Mouse (Mus musculus) midbrain, embryonic 15.5 days (tissue): ENCODE measurements around the gene Gm16430. TPM values are rescaled to one million over a fixed set of nuclear protein-coding genes. Genes with fewer than 3 reads are reported as not detected.
"Not testable (repeated sequence)": the region's sequence is repeated elsewhere in the genome, so short reads cannot be mapped to it uniquely, and the experiment has no call there.

Source experiments
- ATAC-seq: fragments of 200-750 bp; cut with Nextera tagmentation; replicated peaks from 2 replicates; pipeline ENCODE4 v1.8.0; 2017; ENCODE audit warnings: moderate TSS enrichment
- H3K27ac ChIP-seq: fragments of 300-500 bp; sonication (generic); 2 replicates; pipeline ENCODE4 v1.5.1; 2015; ENCODE audit warnings: mild to moderate bottlenecking, inconsistent platforms
- H3K27me3 ChIP-seq: fragments of 300-500 bp; sonication (generic); replicated peaks from 2 replicates; pipeline ENCODE4 v1.6.1; 2015; ENCODE audit warnings: inconsistent platforms
- H3K36me3 ChIP-seq: fragments of 300-500 bp; sonication (generic); replicated peaks from 2 replicates; pipeline ENCODE4 v1.6.1; 2015; ENCODE audit warnings: inconsistent platforms
- H3K4me1 ChIP-seq: fragments of 300-500 bp; sonication (generic); 2 replicates; pipeline ENCODE4 v1.6.1; 2015; ENCODE audit warnings: inconsistent platforms
- H3K4me2 ChIP-seq: fragments of 300-500 bp; sonication (generic); 2 replicates; pipeline ENCODE4 v1.6.1; 2015; ENCODE audit warnings: inconsistent platforms, mild to moderate bottlenecking, moderate library complexity
- H3K4me3 ChIP-seq: fragments of 300-500 bp; sonication (generic); 2 replicates; pipeline ENCODE4 v1.5.1; 2015; ENCODE audit warnings: mild to moderate bottlenecking, inconsistent platforms
- H3K9ac ChIP-seq: fragments of 300-500 bp; sonication (generic); 2 replicates; pipeline ENCODE4 v1.6.1; 2015; ENCODE audit warnings: mild to moderate bottlenecking, inconsistent platforms
- H3K9me3 ChIP-seq: fragments of 300-500 bp; sonication (generic); 2 replicates; pipeline ENCODE4 v1.6.1; 2016; ENCODE audit warnings: inconsistent platforms
- WGBS: fragments of 180-500 bp; shearing (Covaris S2); methylation state at CpG from one replicate; pipeline ENCODE4 v1.1.7; 2015; ENCODE audit warnings: mixed read lengths; 5-methylcytosine and 5-hydroxymethylcytosine counted together
- polyA plus RNA-seq: library from polyadenylated mRNA; unstranded; fragments of >200 nt; fragmentation: Nextera tagmentation; extraction: Ambion mirVana; gene quantifications from 2 replicates; pipeline ENCODE4 v1.2.1, GENCODE M21; 2015

The Gm16430 gene
- polyA plus RNA-seq: not detected in 2 replicates

DNA sequence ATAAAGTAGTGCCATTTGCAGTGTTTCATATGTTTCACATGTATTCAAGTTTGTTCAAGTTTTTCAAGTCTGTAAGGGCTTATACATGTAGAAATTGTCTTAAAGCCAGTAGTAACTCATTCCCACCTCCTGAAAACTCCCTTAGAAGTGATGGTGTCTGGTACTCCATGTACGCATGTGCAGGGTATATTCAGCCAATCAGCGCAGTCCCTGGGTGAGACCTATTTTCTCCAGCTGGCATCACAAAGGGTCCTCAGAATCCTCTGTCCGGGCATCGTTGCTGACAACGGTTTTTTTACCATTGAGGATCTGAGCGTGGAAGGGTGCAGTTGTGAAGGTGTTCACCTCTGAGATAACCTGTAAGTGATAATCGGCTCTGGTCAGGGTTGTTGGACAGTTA is at the start of gene Gm16430:
TSS of gene Gm16430 (plus strand) at position 301 of the 400 bp plus-strand sequence.
- H3K9me3 ChIP-seq, H3K4me3 ChIP-seq, H3K36me3 ChIP-seq, H3K27ac ChIP-seq, H3K27me3 ChIP-seq, H3K9ac ChIP-seq, ATAC-seq, H3K4me2 ChIP-seq, H3K4me1 ChIP-seq: not testable (repeated sequence)
- WGBS: no CpG with 5 or more reads among the region's 7 CpGs

Other genes with a start within 250 kb of the Gm16430 start
- gene Gm16405, start 91.0 kb upstream of the Gm16430 start, polyA plus RNA-seq: not detected in 2 replicates